Mouse (Mus musculus) forebrain, embryonic 11.5 days (tissue): ENCODE data around the gene Gm10644. TPM values are rescaled to one million over a fixed set of nuclear protein-coding genes. Genes with fewer than 3 reads are reported as not detected.

Source experiments
- ATAC-seq: fragments of 200-750 bp; cut with Nextera tagmentation; replicated peaks from 2 replicates; pipeline ENCODE4 v1.8.0; 2017; ENCODE audit warnings: moderate TSS enrichment; ENCODE audit not compliant: low FRiP score
- DNase-seq: peaks from one replicate; pipeline ENCODE4 v3.0.0-alpha.2; 2017; ENCODE audit warnings: low spot score
- H3K27ac ChIP-seq: fragments of 300-500 bp; sonication (generic); 2 replicates; pipeline ENCODE4 v1.5.1; 2014; ENCODE audit warnings: low read depth, low read length
- H3K27me3 ChIP-seq: fragments of 300-500 bp; sonication (generic); 2 replicates; pipeline ENCODE4 v1.6.1; 2014; ENCODE audit warnings: mild to moderate bottlenecking, low read length, mixed read lengths; ENCODE audit not compliant: control insufficient read depth, insufficient read depth
- H3K36me3 ChIP-seq: fragments of 300-500 bp; sonication (generic); 2 replicates; pipeline ENCODE4 v1.6.1; 2014; ENCODE audit warnings: mild to moderate bottlenecking, low read length, moderate library complexity, mixed read lengths; ENCODE audit not compliant: control insufficient read depth, insufficient read depth
- H3K4me1 ChIP-seq: fragments of 300-500 bp; sonication (generic); replicated peaks from 2 replicates; pipeline ENCODE4 v1.6.1; 2014; ENCODE audit warnings: low read length, mixed read lengths; ENCODE audit not compliant: control insufficient read depth, insufficient read depth
- H3K4me2 ChIP-seq: fragments of 300-500 bp; sonication (generic); 2 replicates; pipeline ENCODE4 v1.6.1; 2014; ENCODE audit warnings: low read depth, mild to moderate bottlenecking, low read length, moderate library complexity, mixed read lengths; ENCODE audit not compliant: severe bottlenecking
- H3K4me3 ChIP-seq: fragments of 300-500 bp; sonication (generic); 2 replicates; pipeline ENCODE4 v1.5.1; 2014; ENCODE audit warnings: low read depth, low read length
- H3K9ac ChIP-seq: fragments of 300-500 bp; sonication (generic); 2 replicates; pipeline ENCODE4 v1.6.1; 2014; ENCODE audit warnings: low read length
- H3K9me3 ChIP-seq: fragments of 300-500 bp; sonication (generic); 2 replicates; pipeline ENCODE4 v1.6.1; 2016; ENCODE audit warnings: low read length, mixed read lengths; ENCODE audit not compliant: control insufficient read depth
- WGBS: fragments of 180-500 bp; shearing (Covaris S2); extraction: QIAGEN DNeasy Blood & Tissue Kit; methylation state at CpG from one replicate; pipeline ENCODE4 v1.1.7; 2014; 5-methylcytosine and 5-hydroxymethylcytosine counted together
- polyA plus RNA-seq: library from polyadenylated mRNA; unstranded; fragments of >200 nt; fragmentation: Nextera tagmentation; extraction: Ambion mirVana; gene quantifications from 2 replicates; pipeline ENCODE4 v1.2.1, GENCODE M21; 2014

Gm10644 gene
- polyA plus RNA-seq, 1 experiment from 2014 or later, result 0.92 TPM

DNA sequence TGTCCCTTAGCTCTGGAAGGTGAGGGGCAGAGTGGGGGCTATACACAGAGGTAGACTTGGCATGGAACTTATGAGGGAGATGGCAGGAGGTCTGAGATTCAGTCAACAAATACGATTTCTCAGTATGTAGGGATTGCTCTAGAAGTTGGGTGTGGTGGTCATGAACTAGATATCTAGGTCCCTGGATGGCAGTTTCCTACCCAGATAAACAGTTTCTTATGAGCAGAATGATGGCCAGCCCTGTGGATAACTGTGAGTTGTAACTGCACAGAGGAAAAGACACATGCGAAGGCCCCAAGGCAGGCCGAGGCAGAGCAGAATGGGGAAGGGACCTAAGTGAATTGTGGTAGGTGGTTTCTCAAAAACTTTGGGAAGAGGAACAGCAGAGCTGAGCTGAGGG, 40.8 kb downstream of the Gm10644 start:
- DNase-seq (no peak), ATAC-seq (no peak)
- Histone ChIP-seq H3K27ac (no peak overlapping the region), H3K4me1 (peaks cover 3% of the 10 kb centered on the region), H3K4me2 (no peak overlapping the region), H3K36me3 (no peaks in the 10 kb centered on the region; the same call in 1 of the 2 replicates), H3K4me3 (no peak overlapping the region), H3K9me3 (no peaks in the 10 kb centered on the region), H3K27me3 (no peaks in the 10 kb centered on the region), H3K9ac (no peak overlapping the region)
- WGBS, result 87% methylated on average over 3 of the region's 3 CpGs

GRCm38 (mm10) chr8:83911809-83912731, 42.9 kb downstream of the Gm10644 start:
- 83% methylated on average over 5 of the region's 5 CpGs for WGBS
- ATAC-seq (no peak), DNase-seq (no peak)
- Histone ChIP-seq H3K27ac (no peak overlapping the region), H3K27me3 (no peaks in the 10 kb centered on the region), H3K9me3 (no peaks in the 10 kb centered on the region), H3K4me2 (no peak overlapping the region), H3K4me3 (no peak overlapping the region), H3K9ac (no peak overlapping the region), H3K4me1 (peaks cover 6% of the 10 kb centered on the region), H3K36me3 (no peaks in the 10 kb centered on the region)

DNA sequence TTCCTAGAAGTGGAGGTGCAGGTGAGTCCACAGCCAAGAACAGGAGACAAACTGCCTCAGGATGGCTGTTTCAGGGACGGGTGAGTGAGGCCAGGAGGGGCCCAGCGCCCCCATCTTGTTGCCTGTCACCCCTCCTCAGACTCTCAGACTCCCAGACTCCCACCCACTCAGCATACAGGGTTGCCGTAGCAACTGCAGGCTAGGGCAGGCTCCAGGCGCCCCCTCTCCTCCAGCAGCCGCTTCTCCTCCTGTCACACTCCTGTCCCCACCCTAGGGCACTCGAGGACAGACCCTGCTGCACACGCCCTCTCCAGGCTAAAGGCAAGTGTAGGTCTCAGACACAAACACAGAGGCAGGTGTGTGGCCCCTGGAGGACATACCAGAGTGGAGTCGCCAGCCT, 45.7 kb downstream of the Gm10644 start:
- H3K9ac ChIP-seq, result no peak overlapping the region
- no peaks in the 10 kb centered on the region for H3K36me3 ChIP-seq
- ATAC-seq (no peak), DNase-seq (no peak)
- H3K4me3 ChIP-seq, result no peak overlapping the region
- H3K27me3 ChIP-seq, result no peaks in the 10 kb centered on the region
- no peak overlapping the region for H3K27ac ChIP-seq
- no peak overlapping the region for H3K4me2 ChIP-seq
- H3K9me3 ChIP-seq, result no peaks in the 10 kb centered on the region
- peaks cover 6% of the 10 kb centered on the region for H3K4me1 ChIP-seq
- 55% methylated on average over 8 of the region's 8 CpGs for WGBS

DNA sequence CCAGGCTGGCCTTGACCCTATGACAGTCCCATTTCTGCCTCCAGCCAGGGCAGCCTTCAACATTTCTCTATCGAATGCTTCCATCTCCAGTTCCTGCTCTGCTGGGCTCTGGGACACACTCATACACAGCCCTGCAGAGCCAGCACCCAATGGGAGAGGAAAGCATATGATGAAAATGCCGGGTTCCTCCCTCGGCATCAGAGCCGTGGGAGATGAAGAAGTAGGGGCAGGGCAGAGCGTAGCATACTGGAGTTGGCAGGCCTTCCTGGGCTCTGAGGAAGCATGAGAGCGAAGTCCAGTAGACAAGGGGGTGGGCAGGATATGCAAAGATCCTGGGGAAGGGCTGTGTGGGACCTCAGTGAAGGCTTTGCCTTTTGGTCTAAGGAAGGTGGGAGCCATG, 46.4 kb downstream of the Gm10644 start:
- WGBS, result 89% methylated on average over 6 of the region's 6 CpGs
- Histone ChIP-seq H3K27ac (no peak overlapping the region), H3K4me2 (no peak overlapping the region), H3K36me3 (no peaks in the 10 kb centered on the region), H3K27me3 (no peaks in the 10 kb centered on the region), H3K9ac (no peak overlapping the region), H3K4me3 (no peak overlapping the region), H3K4me1 (peaks cover 11% of the 10 kb centered on the region), H3K9me3 (no peaks in the 10 kb centered on the region)
- DNase-seq (no peak), ATAC-seq (no peak)

DNA sequence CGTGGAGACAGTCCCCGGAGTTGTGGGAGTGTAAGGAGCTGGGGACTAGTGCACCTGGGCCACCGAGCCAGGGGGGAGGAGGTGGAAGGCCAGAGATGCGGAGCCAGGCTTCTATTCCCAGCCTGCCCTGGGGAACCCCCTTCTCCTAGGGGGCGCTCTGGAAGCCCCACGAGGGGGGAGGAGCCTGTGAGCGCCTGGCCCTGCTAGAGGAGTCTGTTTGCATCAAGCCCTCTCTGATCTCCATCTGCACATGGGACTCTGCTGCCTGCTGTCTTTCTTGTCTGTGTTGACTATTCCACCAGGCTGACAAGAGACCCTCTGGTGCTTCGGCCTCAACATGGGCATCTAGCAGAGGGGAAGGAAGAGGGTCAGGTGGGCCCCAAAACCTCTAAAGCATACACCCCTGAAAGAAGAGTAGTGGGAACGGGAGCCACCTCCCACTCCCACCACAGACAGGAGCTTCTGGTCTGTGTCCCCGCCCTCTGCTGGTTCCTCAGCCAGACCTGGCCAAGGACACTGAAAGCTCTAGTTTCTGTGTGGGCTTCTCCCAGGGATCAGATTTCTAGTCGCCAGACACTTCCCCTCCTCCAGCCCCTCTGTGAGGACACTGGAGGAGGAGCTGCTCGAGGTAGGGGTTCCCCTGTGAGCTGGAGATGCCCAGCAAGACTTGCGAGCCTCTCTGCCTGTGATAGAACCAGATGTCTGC, 51.9 kb downstream of the Gm10644 start:
- WGBS, result 8% methylated on average over 12 of the region's 13 CpGs
- no peak for ATAC-seq

DNA sequence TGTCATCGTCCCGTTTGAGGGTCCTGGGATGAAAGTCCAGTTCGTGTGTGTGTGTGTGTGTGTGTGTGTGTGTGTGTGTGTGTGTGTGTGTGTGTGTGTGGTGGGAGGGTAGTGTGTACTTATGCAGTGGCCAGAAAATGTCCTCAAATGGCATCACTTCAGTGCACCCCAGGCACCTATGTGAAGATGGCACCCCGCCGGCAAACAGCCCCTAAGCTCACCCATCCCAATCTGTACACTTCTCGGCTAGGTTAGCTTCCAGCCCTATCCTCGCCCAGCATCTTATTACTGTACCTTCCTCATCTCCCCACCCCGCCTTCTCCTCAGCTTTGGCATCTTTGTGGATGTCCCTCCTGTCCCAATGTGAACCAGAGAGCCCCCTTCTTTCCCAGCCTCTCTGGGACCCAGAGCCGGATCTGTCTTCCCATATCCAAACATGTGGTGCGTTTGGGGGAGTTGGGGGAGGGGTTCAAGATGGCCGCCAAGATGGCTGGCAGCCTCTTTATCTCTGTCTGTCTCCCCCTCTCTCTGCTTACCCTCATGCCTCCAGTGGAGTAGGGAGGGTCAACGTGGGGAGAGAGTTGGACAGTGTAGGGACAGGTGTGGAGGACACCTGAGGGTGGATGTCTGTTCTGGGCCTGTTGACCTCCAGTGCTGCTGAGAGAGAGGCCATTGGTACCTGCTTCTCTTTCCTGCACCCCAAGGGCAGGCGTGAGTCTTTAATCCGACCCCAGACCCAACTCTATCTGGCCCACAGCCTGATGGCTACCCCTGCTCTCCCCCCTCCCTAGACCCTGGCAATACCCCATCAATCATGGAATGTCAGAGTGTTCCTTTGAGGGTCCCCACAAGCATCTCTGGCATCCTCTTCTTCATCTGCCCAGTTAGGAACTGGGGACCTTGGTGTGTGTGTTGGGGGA, 53.2 kb downstream of the Gm10644 start:
- Histone ChIP-seq H3K27me3 (no peaks in the 10 kb centered on the region), H3K9me3 (no peaks in the 10 kb centered on the region), H3K4me3 (peak overlapping the region; percentile 94), H3K4me2 (peak overlapping the region; percentile 89), H3K4me1 (peaks cover 25% of the 10 kb centered on the region), H3K36me3 (no peaks in the 10 kb centered on the region), H3K27ac (no peak overlapping the region), H3K9ac (peak overlapping the region; percentile 93)
- ATAC-seq, result no peak
- no peak for DNase-seq
- 10% methylated on average over 14 of the region's 14 CpGs for WGBS

More for the DNA sequence above, 51.9 kb downstream of the Gm10644 start:
- Histone ChIP-seq H3K36me3 (no peaks in the 10 kb centered on the region), H3K4me3 (0 out of 2 replicates have a peak overlapping the region, but pooled peaks have one; percentile 5), H3K4me1 (peaks cover 20% of the 10 kb centered on the region), H3K27me3 (no peaks in the 10 kb centered on the region), H3K9me3 (no peaks in the 10 kb centered on the region), H3K4me2 (peak overlapping the region; percentile 21; the same call in 1 of the 2 replicates), H3K9ac (peak overlapping the region; percentile 0; the same call in 1 of the 2 replicates), H3K27ac (no peak overlapping the region)
- DNase-seq, result no peak

DNA sequence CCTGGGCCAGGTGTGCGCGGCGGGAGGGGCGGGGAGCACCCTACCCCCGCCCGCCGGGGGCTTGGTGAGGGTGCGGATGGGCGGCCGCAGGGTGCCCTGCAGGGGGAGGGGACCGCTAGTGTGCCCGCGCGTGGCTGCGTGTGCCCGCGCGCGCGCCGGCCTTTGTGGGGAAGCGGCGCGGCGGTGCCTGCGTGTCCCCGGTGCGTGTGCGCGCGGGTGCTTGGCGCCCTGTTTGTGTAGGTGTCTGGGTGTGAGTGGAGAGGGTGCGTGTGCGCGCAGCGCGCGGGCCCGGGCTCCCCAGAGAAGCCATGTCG, 54.1 kb downstream of the Gm10644 start:
- no peaks in the 10 kb centered on the region for H3K27me3 ChIP-seq
- H3K9me3 ChIP-seq, result no peaks in the 10 kb centered on the region
- peaks cover 25% of the 10 kb centered on the region for H3K4me1 ChIP-seq
- H3K4me2 ChIP-seq, result peak overlapping the region; percentile 89
- H3K4me3 ChIP-seq, result peak overlapping the region; percentile 94
- DNase-seq (peak; percentile 75), ATAC-seq (no peak)
- peak overlapping the region; percentile 93 for H3K9ac ChIP-seq
- WGBS, result 0% methylated on average over 33 of the region's 40 CpGs
- H3K36me3 ChIP-seq, result no peaks in the 10 kb centered on the region
- peak overlapping the region; percentile 93 for H3K27ac ChIP-seq
